Mouse (Mus musculus): Measurements from ENCODE around the gene 1700025C18Rik. TPM values are rescaled to one million over a fixed set of nuclear protein-coding genes. Genes with fewer than 3 reads are reported as not detected.

The 1700025C18Rik gene
- total RNA-seq, 1 experiment from 2014 or later: not detected

DNA sequence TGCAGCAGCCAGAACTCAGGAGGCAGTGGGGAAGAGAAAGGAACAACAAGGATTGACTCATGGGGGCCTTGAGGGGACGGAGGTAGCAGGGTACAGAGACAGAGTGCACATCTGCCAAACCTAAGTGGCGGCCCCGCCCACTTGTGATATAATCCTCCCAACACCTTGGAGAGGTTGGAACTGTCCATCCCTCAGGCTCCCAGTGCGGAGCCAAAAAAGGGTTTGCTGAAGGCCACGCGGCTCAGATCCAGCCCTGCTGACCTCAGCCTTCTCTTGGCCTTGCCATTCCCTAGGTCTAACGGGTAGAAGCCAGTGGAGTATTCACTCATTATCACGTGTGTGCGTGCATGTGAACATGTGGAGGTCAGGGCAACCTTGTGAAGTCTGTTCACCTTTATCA is 9.9 kb downstream of the 1700025C18Rik start:
- no peak for ATAC-seq (replicated peaks; ENCODE audit: low read depth, poor library complexity, severe bottlenecking)

DNA sequence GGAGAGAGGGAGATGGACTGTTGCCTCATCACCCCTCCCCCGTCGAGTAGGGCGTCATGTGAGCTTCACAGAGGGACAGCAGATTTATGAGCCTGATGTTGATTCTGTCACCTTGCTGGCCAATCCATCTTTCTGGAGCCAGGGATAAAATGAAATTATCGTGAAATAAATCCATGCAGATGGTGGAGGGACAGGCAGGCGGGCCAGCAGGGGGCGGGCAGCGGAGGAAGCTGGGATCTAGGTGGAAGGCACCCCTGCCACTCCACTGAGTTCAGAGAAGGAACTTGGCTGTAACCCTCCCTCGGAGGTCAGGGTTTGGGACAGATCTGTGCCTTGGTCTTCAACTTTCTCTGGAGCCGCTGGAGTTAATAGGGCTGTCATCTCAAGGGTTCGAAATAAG is 11.9 kb downstream of the 1700025C18Rik start:
- ATAC-seq (replicated peaks; ENCODE audit: low read depth, poor library complexity, severe bottlenecking): no peak

DNA sequence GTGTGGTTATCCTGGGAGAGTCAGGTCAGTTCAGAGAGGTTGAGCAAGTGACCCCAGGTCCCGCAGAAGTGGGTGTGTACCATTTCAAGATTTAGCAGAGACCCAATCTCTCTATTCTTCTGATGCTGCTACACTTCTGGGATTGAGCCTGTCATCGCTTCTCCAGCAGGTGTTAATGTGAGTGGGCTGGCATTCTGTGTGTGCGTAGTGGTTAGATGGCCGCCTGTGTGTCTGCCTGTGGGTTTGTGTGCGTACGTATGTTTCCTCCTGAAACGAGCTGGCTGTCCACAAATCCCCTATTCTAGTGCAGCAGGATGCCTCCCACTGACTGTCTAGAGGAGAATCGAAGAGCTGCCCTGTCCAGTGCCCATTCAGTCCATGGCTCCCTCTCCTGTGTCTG is 12.5 kb downstream of the 1700025C18Rik start:
- no peak for ATAC-seq (replicated peaks; ENCODE audit: low read depth, poor library complexity, severe bottlenecking)

DNA sequence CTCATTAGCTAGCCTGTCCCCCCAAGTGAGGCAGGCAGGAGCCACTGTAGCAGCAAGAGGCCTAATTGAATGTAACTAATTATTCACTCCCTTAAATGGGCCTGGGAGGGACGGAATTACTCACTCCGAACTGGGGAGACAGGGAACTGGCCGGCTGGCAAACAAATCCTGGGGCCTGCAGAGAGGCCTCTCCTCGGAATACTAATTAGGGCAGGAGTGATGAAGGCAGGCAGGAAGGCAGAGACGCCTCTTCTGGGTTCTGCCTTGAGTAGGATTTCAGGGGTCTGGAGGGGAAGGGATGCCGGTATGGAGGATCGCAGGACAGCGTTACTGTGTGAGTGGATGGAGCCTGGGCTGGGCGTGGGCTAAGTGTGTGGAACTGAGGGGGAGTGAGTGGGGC is 13.5 kb downstream of the 1700025C18Rik start:
- no peak for ATAC-seq (replicated peaks; ENCODE audit: low read depth, poor library complexity, severe bottlenecking)

DNA sequence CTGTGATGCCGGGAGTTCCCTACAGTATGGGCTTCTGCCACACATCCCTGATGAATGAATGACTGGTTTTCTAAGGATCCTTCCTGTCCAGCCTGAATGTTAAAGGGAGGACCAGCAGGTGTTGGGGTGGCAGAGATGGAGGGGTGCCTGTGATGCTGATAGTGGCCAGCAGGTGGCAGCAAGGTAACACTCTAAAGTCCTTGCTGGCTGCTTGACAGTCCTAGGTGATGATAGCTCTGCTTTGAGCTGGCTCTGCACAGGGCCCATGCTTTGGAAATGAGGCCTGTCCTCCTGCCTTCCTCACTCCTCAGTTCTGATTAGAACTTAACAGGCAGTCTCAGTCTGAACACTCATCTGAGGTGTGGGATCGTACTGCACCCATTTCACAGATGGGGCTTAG is 15.6 kb downstream of the 1700025C18Rik start:
- ATAC-seq (replicated peaks; ENCODE audit: low read depth, poor library complexity, severe bottlenecking): peak; percentile 88

DNA sequence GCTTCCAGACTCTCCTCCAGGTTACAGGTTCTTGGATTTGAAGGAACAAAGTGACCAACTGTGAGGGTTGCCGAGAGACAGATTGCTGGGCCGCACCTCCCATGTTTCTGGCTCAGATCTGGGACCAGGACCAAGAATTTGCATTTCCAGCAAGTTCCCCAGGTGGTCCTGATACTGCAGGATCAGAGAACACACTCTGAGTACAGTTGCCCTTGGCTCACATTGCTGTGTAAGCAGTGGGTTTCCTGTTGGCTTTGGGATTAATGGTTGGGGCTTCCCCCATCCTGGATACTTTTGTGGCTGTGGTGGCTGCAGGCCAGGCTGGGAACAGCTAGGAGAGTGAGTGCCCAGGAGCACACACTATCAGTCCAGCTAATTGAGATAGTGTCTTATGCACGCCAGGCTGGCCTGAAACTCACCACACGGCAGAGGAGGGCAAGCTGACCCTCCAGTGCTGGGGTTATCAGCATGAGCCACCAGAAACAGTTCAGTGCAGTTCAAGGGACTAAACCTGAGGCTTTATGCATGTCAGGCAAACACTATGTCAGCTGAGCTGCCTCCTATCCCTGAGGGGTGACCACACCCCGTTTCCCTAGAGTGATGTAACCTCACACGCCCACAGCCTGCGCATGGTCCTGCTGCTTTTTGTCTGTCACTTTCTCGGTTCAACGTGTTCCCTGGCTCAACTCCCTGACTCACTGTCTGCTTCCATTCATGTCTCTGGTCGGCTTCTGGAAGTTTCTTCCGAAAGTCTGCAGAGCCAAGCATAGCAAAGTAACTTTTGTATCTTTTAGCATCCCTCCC is 16.3 kb downstream of the 1700025C18Rik start:
- ATAC-seq (replicated peaks; ENCODE audit: low read depth, poor library complexity, severe bottlenecking): no peak

DNA sequence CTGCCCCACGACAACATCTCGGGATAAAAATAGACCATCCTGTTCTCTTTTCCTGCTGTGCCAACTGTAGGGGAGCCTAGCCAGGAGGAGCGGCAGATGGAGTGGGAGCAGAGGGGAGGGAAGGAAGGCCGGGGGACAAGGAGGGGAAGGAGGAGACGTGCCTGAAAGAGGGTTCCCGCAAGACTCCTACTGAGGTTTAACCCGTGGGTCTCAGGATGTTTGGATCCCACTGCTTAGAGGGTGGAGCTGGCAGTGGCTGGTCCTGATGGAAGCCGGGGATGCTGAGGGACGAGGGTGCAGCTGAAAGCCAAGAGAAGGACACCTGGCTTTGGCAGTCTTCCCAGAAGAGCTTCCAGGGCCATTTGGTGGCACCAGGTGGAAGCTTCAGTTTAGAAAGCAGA is 17.2 kb downstream of the 1700025C18Rik start:
- ATAC-seq (replicated peaks; ENCODE audit: low read depth, poor library complexity, severe bottlenecking): no peak

DNA sequence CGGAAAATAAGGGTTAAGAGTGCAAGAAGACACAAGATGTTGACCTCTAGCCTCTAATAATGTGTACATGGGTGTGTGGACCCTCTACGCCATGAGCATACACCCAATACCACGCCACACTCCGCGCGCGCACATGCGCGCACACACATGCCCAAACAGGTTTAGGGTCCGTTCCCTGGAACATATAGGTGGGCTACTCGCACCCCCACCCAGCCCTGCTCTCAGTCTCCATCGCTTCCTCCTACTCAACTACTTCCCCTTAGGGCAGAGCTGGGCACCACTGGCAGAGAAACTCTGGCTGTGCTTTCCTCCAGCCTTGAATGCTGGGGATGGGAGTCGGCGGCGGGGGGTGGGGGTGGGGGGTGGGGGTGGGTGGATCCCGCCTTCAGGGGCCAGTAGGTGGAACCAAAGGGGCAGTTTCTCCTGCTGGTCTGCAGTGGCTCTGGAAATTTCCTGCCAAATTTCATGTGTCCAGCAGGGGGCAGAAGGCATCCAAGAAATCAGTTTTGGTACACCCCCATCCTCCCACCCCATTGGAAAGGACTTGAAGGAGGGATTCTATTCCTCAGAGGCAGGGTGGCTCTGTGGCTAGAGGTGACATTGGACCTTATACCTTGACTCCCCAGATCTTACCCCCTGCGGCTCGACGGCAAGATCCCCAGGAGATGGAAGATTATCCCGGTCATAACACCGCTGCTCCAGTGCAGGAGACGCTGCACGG is 20.3 kb downstream of the 1700025C18Rik start:
- ATAC-seq (replicated peaks; ENCODE audit: low read depth, poor library complexity, severe bottlenecking): peak; percentile 53

DNA sequence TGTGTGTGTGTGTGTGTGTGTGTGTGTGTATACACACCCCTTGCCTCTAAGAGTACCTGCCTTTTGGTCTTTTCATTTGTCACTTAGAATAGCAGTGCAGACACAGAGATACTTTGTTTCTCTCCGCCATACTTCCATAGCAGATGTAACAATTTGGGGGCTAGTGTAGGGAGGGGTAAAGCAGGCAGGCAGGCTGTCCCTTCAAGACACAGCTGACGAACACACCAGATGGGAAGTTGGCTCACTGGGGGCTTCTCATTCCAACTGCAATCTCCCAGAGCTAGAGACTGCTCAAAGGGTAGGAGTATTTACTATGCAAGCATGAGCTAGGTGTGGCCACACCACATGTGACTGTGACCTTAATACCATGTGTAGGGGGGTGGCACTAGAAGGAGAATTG is 21.7 kb downstream of the 1700025C18Rik start:
- ATAC-seq (replicated peaks; ENCODE audit: low read depth, poor library complexity, severe bottlenecking): no peak

DNA sequence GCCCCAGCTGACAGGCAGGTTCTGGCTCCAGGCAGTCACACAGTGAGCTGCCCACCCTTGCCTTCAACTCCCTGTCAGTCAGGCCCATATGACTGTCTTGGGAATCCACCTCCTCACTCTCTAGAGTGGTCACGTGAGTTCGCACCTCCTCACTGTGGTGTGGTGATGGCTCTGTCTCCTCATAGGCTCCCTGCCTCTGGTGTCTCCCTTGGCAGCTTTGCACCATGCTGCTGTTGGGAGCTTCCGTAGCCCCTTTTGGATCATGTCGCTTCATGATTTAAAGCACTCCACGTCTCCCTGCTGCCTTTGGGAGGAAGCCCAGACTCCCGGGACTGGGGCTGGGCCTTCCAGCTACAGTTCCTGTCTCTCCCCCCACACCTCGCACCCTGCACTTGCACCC is 26.1 kb downstream of the 1700025C18Rik start:
- no peak for ATAC-seq (replicated peaks; ENCODE audit: low read depth, poor library complexity, severe bottlenecking)

DNA sequence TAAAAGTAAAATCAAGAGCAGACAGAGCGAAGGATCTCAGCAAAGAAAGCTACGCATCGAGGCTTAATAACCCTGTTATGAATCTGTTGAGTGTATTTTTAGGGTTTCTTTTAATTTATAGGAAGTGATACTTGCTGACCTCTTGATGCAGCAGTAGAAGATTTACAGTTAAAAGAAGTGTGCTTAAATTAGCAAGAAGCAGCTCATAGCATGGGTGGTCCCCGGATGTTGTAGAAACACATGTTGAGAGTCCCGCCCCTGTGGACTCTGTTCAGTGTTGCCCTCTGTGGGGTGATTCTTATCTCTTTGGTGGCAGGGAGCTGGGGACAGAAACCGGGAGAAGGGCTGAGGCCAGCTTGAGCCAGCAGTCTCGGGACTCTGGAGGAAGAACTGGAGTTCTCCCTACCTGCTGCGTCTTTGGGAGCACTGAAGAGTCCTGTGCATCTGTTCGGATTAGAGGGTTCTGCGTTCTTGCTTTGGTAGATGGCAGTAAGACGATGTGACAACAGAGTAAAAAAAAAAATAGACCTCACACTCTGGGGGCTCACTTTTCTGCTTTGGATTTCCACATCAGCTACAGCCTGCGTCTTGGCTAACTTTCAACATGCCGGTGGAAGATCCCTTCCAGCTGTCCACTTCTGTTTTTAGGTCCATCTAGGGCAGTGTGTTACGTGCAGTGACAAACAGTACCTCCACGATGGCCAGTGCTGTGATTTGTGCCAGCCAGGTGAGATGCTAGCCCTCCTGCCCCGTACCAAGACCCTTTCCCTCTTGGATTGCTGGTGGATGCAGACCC is 28.7 kb downstream of the 1700025C18Rik start:
- no peak for ATAC-seq (replicated peaks; ENCODE audit: low read depth, poor library complexity, severe bottlenecking)

DNA sequence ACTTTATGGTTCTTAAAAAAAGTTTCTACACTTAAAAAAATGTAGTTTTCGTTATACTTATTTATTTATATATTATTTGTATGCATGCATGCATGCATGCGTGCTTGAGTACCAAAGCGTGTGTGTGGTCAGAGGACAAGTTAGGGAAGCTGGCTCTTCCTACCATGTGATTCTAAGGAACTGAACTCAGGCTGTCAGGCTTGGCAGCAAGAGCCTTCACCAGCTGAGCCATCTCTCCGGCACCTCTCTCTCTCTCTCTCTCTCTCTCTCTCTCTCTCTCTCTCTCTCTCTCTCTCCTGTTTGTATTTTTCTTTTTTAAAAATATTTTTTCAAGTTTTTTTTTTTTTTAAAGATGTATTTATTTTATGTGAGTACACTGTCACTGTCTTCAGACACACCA is 30.6 kb downstream of the 1700025C18Rik start:
- no peak for ATAC-seq (replicated peaks; ENCODE audit: low read depth, poor library complexity, severe bottlenecking)

DNA sequence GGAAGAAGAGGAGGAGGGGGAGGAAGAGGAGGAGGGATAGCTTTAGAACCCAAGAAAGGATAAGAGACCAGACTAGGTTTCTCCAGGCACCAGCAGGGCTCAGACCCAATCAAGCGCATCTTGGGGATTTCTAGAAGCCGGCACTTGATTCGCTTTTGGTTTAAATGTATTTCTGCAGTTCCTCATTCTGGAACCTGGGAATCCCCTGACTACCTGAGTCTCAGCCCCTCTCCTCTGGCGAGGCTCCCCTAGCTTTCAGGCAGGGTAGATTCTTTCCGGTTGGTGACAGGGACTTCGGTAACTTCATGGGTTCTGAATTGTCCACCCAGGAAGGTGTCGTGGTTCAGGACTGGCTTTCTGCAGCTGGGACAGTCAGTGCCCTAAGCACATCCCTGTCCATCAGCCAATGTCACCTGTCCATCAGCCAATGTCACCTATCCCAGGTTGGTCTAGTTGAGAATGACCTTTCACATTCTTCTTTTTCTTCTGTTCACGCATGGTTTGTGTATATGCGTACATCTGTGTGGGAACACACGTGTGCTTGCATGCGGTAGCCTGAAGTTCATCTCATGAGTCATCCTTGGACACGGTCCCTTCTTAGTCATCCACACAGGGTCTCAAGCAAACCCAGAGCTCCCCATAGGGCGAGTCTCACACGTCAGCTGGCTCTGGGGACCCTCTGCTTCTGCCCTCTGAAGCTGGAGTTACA is 34.0 kb downstream of the 1700025C18Rik start:
- no peak for ATAC-seq (replicated peaks; ENCODE audit: low read depth, poor library complexity, severe bottlenecking)

DNA sequence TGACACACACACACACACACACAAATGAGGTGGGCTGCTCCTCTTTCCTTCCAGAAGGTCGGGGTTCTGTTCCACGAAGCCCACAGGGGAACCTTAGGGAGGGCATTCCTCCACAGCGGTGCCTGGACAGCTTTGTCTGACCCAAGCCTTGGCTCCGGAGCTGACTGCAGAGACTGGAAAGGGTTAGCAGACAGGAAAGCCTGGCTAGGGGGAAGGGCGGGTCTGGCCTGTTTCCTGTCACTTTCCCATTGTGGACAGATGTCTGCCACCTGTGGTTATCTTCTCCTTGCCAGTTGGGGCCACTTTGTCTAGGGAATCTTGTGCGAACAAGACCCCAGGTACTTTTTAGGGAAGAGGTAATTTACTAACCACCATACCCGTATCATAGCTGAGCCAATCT is 34.6 kb downstream of the 1700025C18Rik start:
- no peak for ATAC-seq (replicated peaks; ENCODE audit: low read depth, poor library complexity, severe bottlenecking)

DNA sequence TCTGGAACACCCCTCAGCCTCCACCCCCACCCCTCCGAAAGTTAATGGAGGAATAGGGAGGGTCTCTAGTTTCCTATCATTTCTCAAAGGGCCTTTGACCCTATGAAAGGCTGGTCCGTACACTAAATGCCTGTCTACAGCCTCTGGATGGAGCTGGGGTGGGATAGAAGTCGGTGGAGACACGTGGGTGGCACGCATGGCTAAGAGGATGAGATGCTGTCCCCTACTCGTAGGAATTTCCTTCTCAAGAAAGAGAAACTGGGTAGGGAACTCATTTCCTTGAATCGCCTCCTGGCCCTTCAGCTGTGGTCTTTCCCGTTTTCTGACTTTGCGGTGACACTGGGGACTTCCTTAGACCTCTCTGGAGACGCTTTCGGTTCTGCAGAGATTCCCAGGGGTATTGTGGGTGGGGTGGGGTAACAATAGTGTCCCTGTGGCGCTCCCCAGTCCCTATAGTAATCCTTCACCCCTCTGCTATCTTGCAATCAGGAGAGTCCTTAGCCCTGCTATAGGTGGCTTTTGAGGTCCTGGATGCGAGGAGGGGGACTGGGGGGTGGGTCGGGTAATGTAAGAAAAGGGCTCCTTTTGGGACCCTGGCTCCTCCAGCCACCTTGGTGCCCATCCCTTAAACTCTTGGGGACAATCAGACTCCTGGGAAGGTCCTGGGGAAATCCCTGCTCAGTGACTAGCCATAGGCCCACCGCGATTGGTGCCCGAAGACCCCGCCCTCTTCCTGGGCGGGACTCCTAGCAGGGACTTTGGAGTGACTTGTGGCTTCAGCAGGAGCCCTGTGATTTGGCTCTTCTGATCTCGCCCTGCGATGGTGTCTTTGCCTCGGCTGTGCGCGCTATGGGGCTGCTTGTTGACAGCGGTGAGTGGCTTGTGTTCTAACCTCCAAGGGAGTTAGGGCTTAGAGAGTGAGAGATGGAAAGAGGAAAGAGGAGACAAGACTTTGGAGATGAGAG is 35.4 kb downstream of the 1700025C18Rik start, which contains the start of gene Cd40:
Cd40 (plus strand) TSS at position 740 of the 965 bp plus-strand sequence.
- ATAC-seq (replicated peaks; ENCODE audit: low read depth, poor library complexity, severe bottlenecking): peak; percentile 52

DNA sequence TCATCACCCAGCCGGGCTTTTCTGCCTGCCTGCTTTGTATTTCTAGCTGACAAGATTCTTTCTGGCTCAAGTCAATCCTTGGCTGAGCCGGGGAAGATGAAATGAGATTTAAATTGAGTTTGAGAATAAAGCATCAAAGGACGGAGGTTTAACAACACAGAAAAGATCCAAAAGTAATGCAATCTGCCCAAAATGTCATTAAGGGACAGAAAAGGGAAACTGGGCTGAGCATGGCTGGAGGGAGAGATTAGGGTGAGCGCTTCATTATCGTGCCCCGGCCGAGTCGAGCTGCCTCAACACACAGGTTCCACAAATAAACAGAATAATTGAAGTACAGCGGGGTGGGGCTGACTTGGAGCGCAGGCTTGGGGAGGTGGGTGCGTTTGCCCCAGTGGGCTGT is 39.0 kb downstream of the 1700025C18Rik start:
- ATAC-seq (replicated peaks; ENCODE audit: low read depth, poor library complexity, severe bottlenecking): no peak

DNA sequence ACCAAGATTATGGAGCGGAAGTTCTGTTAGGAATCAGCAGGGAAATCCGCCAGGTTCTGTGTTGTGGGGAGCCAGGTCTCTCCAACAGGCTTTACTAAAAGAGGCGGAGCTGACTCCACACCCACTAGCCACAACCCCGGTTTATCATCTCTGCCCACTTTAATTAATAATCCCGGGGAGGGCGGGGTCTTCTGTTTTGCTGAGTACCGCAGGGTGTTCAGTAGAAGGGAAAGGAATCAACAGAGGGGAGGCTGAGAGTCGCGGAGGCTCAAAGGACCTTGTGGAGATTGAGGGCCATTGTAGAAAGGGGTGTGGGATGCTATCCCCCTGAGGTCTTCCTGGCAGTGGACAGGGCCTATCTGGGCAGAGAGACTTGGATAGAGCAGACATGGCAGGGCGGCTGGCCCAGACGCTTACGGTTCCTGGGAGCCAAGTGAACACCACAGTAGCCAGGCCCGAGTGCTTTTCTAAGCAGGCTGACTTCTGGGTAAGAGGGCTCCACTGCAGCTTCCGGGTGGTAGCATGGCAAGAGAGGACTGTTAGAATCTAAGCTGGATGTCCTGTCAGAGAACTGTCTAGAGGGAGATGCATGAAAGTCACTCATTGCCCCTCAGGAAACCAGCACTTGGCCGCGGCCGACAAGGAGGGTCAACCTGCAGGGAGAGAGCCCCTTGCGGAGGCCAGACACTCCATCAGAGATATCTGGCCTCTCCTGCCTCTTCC is 39.6 kb downstream of the 1700025C18Rik start:
- no peak for ATAC-seq (replicated peaks; ENCODE audit: low read depth, poor library complexity, severe bottlenecking)

DNA sequence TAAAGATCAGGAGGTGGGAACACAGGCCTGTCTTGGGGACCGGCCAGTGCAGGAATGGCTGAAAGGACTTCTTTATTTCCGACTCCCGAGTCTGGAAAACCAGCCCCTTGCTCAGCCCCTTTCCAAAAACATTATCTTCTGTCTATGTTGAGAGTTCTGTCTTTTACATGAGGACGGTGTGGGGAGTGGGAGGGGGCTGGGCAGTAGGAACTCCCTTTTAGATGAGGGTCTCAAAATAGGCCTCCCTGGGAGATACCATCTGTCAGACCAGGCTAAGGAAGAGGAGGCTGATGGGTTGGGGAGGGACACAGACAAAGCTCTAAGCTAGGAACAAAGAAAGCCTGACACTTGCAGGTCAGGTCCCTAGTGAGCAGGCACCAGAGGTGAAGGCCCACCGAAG is 41.5 kb downstream of the 1700025C18Rik start:
- no peak for ATAC-seq (replicated peaks; ENCODE audit: low read depth, poor library complexity, severe bottlenecking)

Data from common myeloid progenitor, adult 5-6 weeks (primary cell).